ENCODE assay signal across 19 mouse cellular contexts in genomic region chr10:42248644-42249043, GRCm38 (mm10). TPM values are rescaled to one million over a fixed set of nuclear protein-coding genes. Genes with fewer than 3 reads are reported as not detected.
A peak's percentile ranks its signal among the peaks of the same experiment; 100 is the strongest.
DNase-seq lines count a peak whose midpoint lies in the region; ATAC-seq and TF ChIP-seq lines count a peak whose summit lies in the region.
"Had no signal": no experiment of that assay in that cellular context is flagged by ENCODE, and none has a peak within 500 bp of the region (broad histone marks: within the 10 kb centered on the region; RNA-seq: fewer than 3 reads in every experiment).

No protein-coding gene starts in this region.

- H3K4me1 ChIP-seq in heart, adult 2 months (ENCODE audit: control insufficient read depth, insufficient read depth, low read length) = peaks cover 41% of the 10 kb centered on the region
- peaks cover 76% of the 10 kb centered on the region for H3K4me1 ChIP-seq in heart, embryonic 11.5 days (ENCODE audit: control insufficient read depth, insufficient read depth, low read length)
- peaks cover 33% of the 10 kb centered on the region for H3K4me1 ChIP-seq in kidney, postnatal 0 days (replicated peaks; ENCODE audit: insufficient read depth, low read length)
- H3K4me1 ChIP-seq in embryonic facial prominence, embryonic 14.5 days (ENCODE audit: control insufficient read depth, insufficient read depth, low read length) = peaks cover 87% of the 10 kb centered on the region
- peaks cover 94% of the 10 kb centered on the region for H3K4me1 ChIP-seq in liver, embryonic 16.5 days (ENCODE audit: control insufficient read depth, low read depth, low read length)

- 51% methylated on average over 5 of the region's 5 CpGs for WGBS in heart, adult 2 months
- WGBS in heart, embryonic 11.5 days (ENCODE audit: insufficient replicate concordance) = 45% methylated on average over 5 of the region's 5 CpGs
- WGBS in kidney, postnatal 0 days = 66% methylated on average over 5 of the region's 5 CpGs
- WGBS in embryonic facial prominence, embryonic 14.5 days = 81% methylated on average over 5 of the region's 5 CpGs
- WGBS in liver, embryonic 16.5 days (ENCODE audit: insufficient replicate concordance) = 54% methylated on average over 5 of the region's 5 CpGs

- peaks cover 10% of the 10 kb centered on the region for H3K79me2 ChIP-seq in heart, adult 2 months (replicated peaks; ENCODE audit: control insufficient read depth, insufficient read depth, low read length)

- intact Hi-C loops in heart, adult 2 months (cut with DNase I) = loop anchor here (2.0 kb wide), 1 partner anchor 44 kb away; no protein-coding TSS in a partner anchor

- no peak for TF ChIP-seq EP300 in heart, adult 2 months (IDR thresholded peaks at IDR 0.05; ENCODE audit: insufficient read depth, low read depth, low read length)

- no peaks in the 10 kb centered on the region for H3K27me3 ChIP-seq in heart, adult 2 months (ENCODE audit: control insufficient read depth, insufficient read depth, low read length)
- H3K27me3 ChIP-seq in heart, embryonic 11.5 days (ENCODE audit: control insufficient read depth, insufficient read depth, low read length) = no peaks in the 10 kb centered on the region
- H3K27me3 ChIP-seq in kidney, postnatal 0 days (ENCODE audit: insufficient read depth, low read length) = no peaks in the 10 kb centered on the region
- no peaks in the 10 kb centered on the region for H3K27me3 ChIP-seq in embryonic facial prominence, embryonic 14.5 days (replicated peaks; ENCODE audit: control insufficient read depth, insufficient read depth, low read length)
- H3K27me3 ChIP-seq in liver, embryonic 16.5 days (ENCODE audit: control insufficient read depth, insufficient read depth, low read depth, low read length) = no peaks in the 10 kb centered on the region
- H3K27me3 ChIP-seq: embryonic facial prominence, embryonic 15.5 days; limb, embryonic 12.5 days had no signal

- peak overlapping the region; percentile 61 for H3K27ac ChIP-seq in heart, adult 2 months
- no peak overlapping the region; the same call in none of the 2 replicates for H3K27ac ChIP-seq in heart, embryonic 11.5 days (ENCODE audit: low read depth, low read length)
- H3K27ac ChIP-seq in kidney, postnatal 0 days = peak overlapping the region; percentile 60; the same call in 1 of the 2 replicates
- no peak overlapping the region for H3K27ac ChIP-seq in embryonic facial prominence, embryonic 14.5 days (replicated peaks; ENCODE audit: low read depth, low read length)
- peak overlapping the region; percentile 97 for H3K27ac ChIP-seq in liver, embryonic 16.5 days (ENCODE audit: low read length)
- H3K27ac ChIP-seq: embryonic facial prominence, embryonic 15.5 days; limb, embryonic 12.5 days had no signal

- H3K4me2 ChIP-seq in heart, embryonic 11.5 days = no peak overlapping the region
- no peak overlapping the region for H3K4me2 ChIP-seq in kidney, postnatal 0 days (ENCODE audit: low read length)
- no peak overlapping the region for H3K4me2 ChIP-seq in embryonic facial prominence, embryonic 14.5 days (ENCODE audit: low read depth, low read length)
- peak overlapping the region; percentile 64 for H3K4me2 ChIP-seq in liver, embryonic 16.5 days (ENCODE audit: low read depth, low read length)
- H3K4me2 ChIP-seq: embryonic facial prominence, embryonic 15.5 days; limb, embryonic 12.5 days; midbrain, embryonic 11.5 days had no signal

- no peak for TF ChIP-seq POLR2A in heart, adult 2 months (IDR thresholded peaks at IDR 0.05; ENCODE audit: insufficient read depth, low read depth, low read length)

- no peak for DNase-seq in heart, adult 2 months
- DNase-seq in kidney, postnatal 0 days (ENCODE audit: low spot score) = no peak
- DNase-seq in kidney, adult 8-10 months = no peak
- no peak for DNase-seq in embryonic facial prominence, embryonic 14.5 days (ENCODE audit: low spot score)
- no peak for DNase-seq in urinary bladder, adult 2 months (ENCODE audit: low spot score)
- no peak for DNase-seq in ovary, postnatal 14 days (ENCODE audit: low spot score)
- DNase-seq: cerebellum, adult 11 months; forebrain, postnatal 0 days; gastrocnemius, postnatal 14 days; heart, postnatal 4 days; kidney, postnatal 4 days; right cerebral cortex, postnatal 14 days; thymus, postnatal 36 days had no signal

- no peak overlapping the region for H3K4me3 ChIP-seq in heart, adult 2 months
- no peak overlapping the region for H3K4me3 ChIP-seq in heart, embryonic 11.5 days (ENCODE audit: low read depth, low read length)
- H3K4me3 ChIP-seq in kidney, postnatal 0 days (replicated peaks; ENCODE audit: low read depth, low read length) = no peak overlapping the region
- H3K4me3 ChIP-seq in embryonic facial prominence, embryonic 14.5 days (ENCODE audit: low read depth, low read length) = no peak overlapping the region
- peak overlapping the region; percentile 42 for H3K4me3 ChIP-seq in liver, embryonic 16.5 days (ENCODE audit: low read depth, low read length)
- H3K4me3 ChIP-seq: embryonic facial prominence, embryonic 15.5 days; limb, embryonic 12.5 days had no signal

- peaks cover 53% of the 10 kb centered on the region for H3K36me3 ChIP-seq in heart, adult 2 months (ENCODE audit: control insufficient read depth, insufficient read depth, low read length)
- H3K36me3 ChIP-seq in heart, embryonic 11.5 days (ENCODE audit: control insufficient read depth, insufficient read depth, low read length) = no peaks in the 10 kb centered on the region
- H3K36me3 ChIP-seq in kidney, postnatal 0 days (ENCODE audit: insufficient read depth, low read length) = 0 out of 2 replicates have a peak, but pooled peaks cover 5% of the 10 kb centered on the region
- H3K36me3 ChIP-seq in embryonic facial prominence, embryonic 14.5 days (ENCODE audit: control insufficient read depth, insufficient read depth, low read length) = no peaks in the 10 kb centered on the region
- peaks cover 8% of the 10 kb centered on the region for H3K36me3 ChIP-seq in liver, embryonic 16.5 days (ENCODE audit: control insufficient read depth, insufficient read depth)
- H3K36me3 ChIP-seq: embryonic facial prominence, embryonic 15.5 days; limb, embryonic 12.5 days had no signal

- ATAC-seq in heart, embryonic 11.5 days (replicated peaks; ENCODE audit: insufficient number of reproducible peaks, low FRiP score, low TSS enrichment) = no peak
- no peak for ATAC-seq in kidney, postnatal 0 days (replicated peaks; ENCODE audit: low FRiP score, low read depth)
- ATAC-seq in embryonic facial prominence, embryonic 14.5 days (ENCODE audit: low read depth) = peak; percentile 23; the same call in 1 of the 2 replicates
- no peak for ATAC-seq in liver, embryonic 16.5 days (ENCODE audit: low read depth)
- ATAC-seq: inflammation-experienced regulatory T-cells, adult 6 months had no signal

- no peak for TF ChIP-seq CTCF in heart, adult 2 months (IDR thresholded peaks at IDR 0.05)
- no peak for TF ChIP-seq CTCF in kidney, postnatal 0 days (IDR thresholded peaks at IDR 0.05; ENCODE audit: low read depth)

- H3K9me3 ChIP-seq in heart, embryonic 11.5 days (replicated peaks; ENCODE audit: control insufficient read depth, low read length) = no peaks in the 10 kb centered on the region
- no peaks in the 10 kb centered on the region for H3K9me3 ChIP-seq in kidney, postnatal 0 days (replicated peaks; ENCODE audit: low read length)
- no peaks in the 10 kb centered on the region for H3K9me3 ChIP-seq in embryonic facial prominence, embryonic 14.5 days (ENCODE audit: control insufficient read depth, low read length)
- no peaks in the 10 kb centered on the region for H3K9me3 ChIP-seq in liver, embryonic 16.5 days (replicated peaks; ENCODE audit: control insufficient read depth, low read length)
- H3K9me3 ChIP-seq: embryonic facial prominence, embryonic 15.5 days; limb, embryonic 12.5 days had no signal

- peak overlapping the region; percentile 29; the same call in 1 of the 2 replicates for H3K9ac ChIP-seq in heart, adult 2 months (ENCODE audit: low read depth, low read length)
- no peak overlapping the region for H3K9ac ChIP-seq in heart, embryonic 11.5 days (ENCODE audit: low read depth, low read length)
- no peak overlapping the region for H3K9ac ChIP-seq in kidney, postnatal 0 days (ENCODE audit: low read depth, low read length)
- H3K9ac ChIP-seq in embryonic facial prominence, embryonic 14.5 days (ENCODE audit: low read depth, low read length) = no peak overlapping the region
- H3K9ac ChIP-seq in liver, embryonic 16.5 days (ENCODE audit: low read depth, low read length) = peak overlapping the region; percentile 61
- H3K9ac ChIP-seq: embryonic facial prominence, embryonic 15.5 days; forebrain, postnatal 0 days; limb, embryonic 12.5 days had no signal

RNA-seq across cellular contexts. Expression of gene Foxo3, which starts 27.9 kb away (rescaled TPM):
- total RNA-seq in heart, adult 2 months (2021) = 10 to 100 TPM; 72.5 to 89.5 TPM
- polyA plus RNA-seq in heart, adult 2 months (2012; rRNA removed) = 26.7 and 32.7 TPM in 2 replicates
- polyA plus RNA-seq in heart, embryonic 11.5 days (2014; fragmentation: Nextera tagmentation; extraction: Ambion mirVana) = 5.2 and 7.3 TPM in 2 replicates
- polyA plus RNA-seq in kidney, postnatal 0 days (2015; fragmentation: Nextera tagmentation; extraction: Ambion mirVana) = 8.7 and 9.7 TPM in 2 replicates
- polyA plus RNA-seq in embryonic facial prominence, embryonic 14.5 days (2014; fragmentation: Nextera tagmentation; extraction: Ambion mirVana) = 10.4 and 12.3 TPM in 2 replicates
- 12.7 and 13.7 TPM in 2 replicates for polyA plus RNA-seq in liver, embryonic 16.5 days (2015; fragmentation: Nextera tagmentation; extraction: Ambion mirVana)
- polyA plus RNA-seq in urinary bladder, adult 2 months (2012; rRNA removed) = 14.9 and 23.9 TPM in 2 replicates

Comparison
In these comparisons a context has a peak if more than half of its experiments do, and no peak if none do; other contexts are left out.
1. H3K27ac ChIP-seq: peak in heart, adult 2 months (single experiment), kidney, postnatal 0 days (single experiment) and liver, embryonic 16.5 days (single experiment); none in heart, embryonic 11.5 days (single experiment) and embryonic facial prominence, embryonic 14.5 days (single experiment).
2. H3K9ac ChIP-seq: peak in heart, adult 2 months (single experiment) and liver, embryonic 16.5 days (single experiment); none in heart, embryonic 11.5 days (single experiment), kidney, postnatal 0 days (single experiment) and embryonic facial prominence, embryonic 14.5 days (single experiment).